Mouse (Mus musculus) CH12.LX (cell line): ENCODE data around the gene Iqcj. TPM values are rescaled to one million over a fixed set of nuclear protein-coding genes. Genes with fewer than 3 reads are reported as not detected.

ENCODE experiments used
- DNase-seq: peaks from one replicate; pipeline ENCODE4 v3.0.0-alpha.2; 2013; ENCODE audit errors: extremely low read depth
- H3K27ac ChIP-seq: 2 replicates; pipeline ENCODE4 v1.5.1; 2012; ENCODE audit warnings: low read depth, mild to moderate bottlenecking, control low read depth, moderate library complexity; ENCODE audit not compliant: insufficient read depth
- H3K27me3 ChIP-seq: replicated peaks from 2 replicates; pipeline ENCODE3; 2012; ENCODE audit warnings: inconsistent platforms
- H3K36me3 ChIP-seq, 2 experiments: replicated peaks in 1 of 2; 2 replicates each; pipeline versions ENCODE3 to v1.6.1; 2012; ENCODE audit warnings: inconsistent platforms in 1 of 2, low read length in 1 of 2, mild to moderate bottlenecking in 1 of 2, mixed read lengths in 1 of 2, moderate library complexity in 1 of 2; ENCODE audit not compliant: control insufficient read depth in 1 of 2, insufficient read depth in 1 of 2
- H3K4me1 ChIP-seq, 2 experiments: 2 replicates each; pipeline ENCODE4 v1.6.1; 2012; ENCODE audit warnings: inconsistent platforms in 1 of 2, moderate library complexity in 1 of 2; ENCODE audit not compliant: insufficient read depth in 2 of 2, control insufficient read depth in 1 of 2
- H3K4me2 ChIP-seq: 2 replicates; pipeline ENCODE4 v1.6.1; 2012; ENCODE audit warnings: low read depth, mild to moderate bottlenecking, control low read depth; ENCODE audit not compliant: poor library complexity, insufficient read depth, severe bottlenecking
- H3K4me3 ChIP-seq, 3 experiments: fragments of 150-350 bp in 1 of 3; sonication (generic) in 1 of 3; replicated peaks in 1 of 3; 2 replicates each; pipeline versions ENCODE3 to v1.5.1; 2011 to 2012; ENCODE audit warnings: low read depth in 2 of 3, low read length in 2 of 3, mild to moderate bottlenecking in 2 of 3, moderate library complexity in 2 of 3, control low read depth in 1 of 3, improper control_type of control experiment in 1 of 3, inconsistent platforms in 1 of 3, mixed read lengths in 1 of 3; ENCODE audit not compliant: poor library complexity in 1 of 3
- H3K79me2 ChIP-seq: replicated peaks from 2 replicates; pipeline ENCODE4 v1.6.1; 2012; ENCODE audit warnings: mild to moderate bottlenecking, moderate library complexity; ENCODE audit not compliant: control insufficient read depth, poor library complexity, insufficient read depth, severe bottlenecking; ENCODE audit errors: extremely low read depth
- H3K9ac ChIP-seq: 2 replicates; pipeline ENCODE4 v1.6.1; 2012; ENCODE audit warnings: low read depth, mild to moderate bottlenecking, control low read depth, moderate library complexity; ENCODE audit not compliant: insufficient read depth
- H3K9me3 ChIP-seq: replicated peaks from 2 replicates; pipeline ENCODE3; 2012; ENCODE audit warnings: low read length, inconsistent platforms, mixed read lengths
- CHD1 ChIP-seq: IDR thresholded peaks from 2 replicates; pipeline ENCODE4 v1.6.1; 2012; ENCODE audit warnings: low read depth, low read length, improper control_type of control experiment, inconsistent platforms
- CHD2 ChIP-seq: IDR thresholded peaks from 2 replicates; pipeline ENCODE4 v1.6.1; 2011; ENCODE audit warnings: low read length, improper control_type of control experiment
- CTCF ChIP-seq, 2 experiments: IDR thresholded peaks in 1 of 2; conservative IDR thresholded peaks in 1 of 2; 2 replicates each; pipeline ENCODE4 v1.5.1; 2011 to 2012; ENCODE audit warnings: low read depth in 2 of 2, low read length in 2 of 2, improper control_type of control experiment in 1 of 2, inconsistent platforms in 1 of 2, mild to moderate bottlenecking in 1 of 2, moderate library complexity in 1 of 2
- ELF1 ChIP-seq: IDR thresholded peaks from 2 replicates; pipeline ENCODE4 v1.6.1; 2014; ENCODE audit warnings: low read depth, mild to moderate bottlenecking, inconsistent platforms, low read length, improper control_type of control experiment
- EP300 ChIP-seq: IDR thresholded peaks from 2 replicates; pipeline ENCODE4 v1.6.1; 2011; ENCODE audit warnings: low read length, improper control_type of control experiment
- ETS1 ChIP-seq: conservative IDR thresholded peaks from 2 replicates; pipeline ENCODE4 v1.6.1; 2012; ENCODE audit warnings: low read depth, mild to moderate bottlenecking, inconsistent platforms, low read length, improper control_type of control experiment, moderate library complexity
- GABPA ChIP-seq: IDR thresholded peaks from 2 replicates; pipeline ENCODE4 v1.6.1; 2012; ENCODE audit warnings: low read depth, low read length, improper control_type of control experiment, inconsistent platforms; ENCODE audit not compliant: insufficient replicate concordance
- HCFC1 ChIP-seq: IDR thresholded peaks from 2 replicates; pipeline ENCODE4 v1.6.1; 2012; ENCODE audit warnings: low read depth, mild to moderate bottlenecking, inconsistent platforms, low read length, improper control_type of control experiment
- JUN ChIP-seq: IDR thresholded peaks from 2 replicates; pipeline ENCODE4 v1.6.1; 2011; ENCODE audit warnings: low read depth, mild to moderate bottlenecking, low read length, improper control_type of control experiment, moderate library complexity; ENCODE audit not compliant: insufficient read depth
- JUND ChIP-seq: conservative IDR thresholded peaks from 2 replicates; pipeline ENCODE4 v1.6.1; 2011; ENCODE audit warnings: low read depth, low read length, improper control_type of control experiment
- KAT2A ChIP-seq: IDR thresholded peaks from 2 replicates; pipeline ENCODE4 v1.6.1; 2012; ENCODE audit warnings: low read length, improper control_type of control experiment, inconsistent platforms; ENCODE audit not compliant: insufficient replicate concordance
- MAFK ChIP-seq: IDR thresholded peaks from 2 replicates; pipeline ENCODE4 v1.6.1; 2011; ENCODE audit warnings: low read length, improper control_type of control experiment; ENCODE audit not compliant: insufficient replicate concordance
- MEF2A ChIP-seq: IDR thresholded peaks from 2 replicates; pipeline ENCODE4 v1.6.1; 2014; ENCODE audit warnings: low read depth, mild to moderate bottlenecking, inconsistent platforms, low read length, improper control_type of control experiment, borderline replicate concordance
- MXI1 ChIP-seq: IDR thresholded peaks from 2 replicates; pipeline ENCODE4 v1.6.1; 2011; ENCODE audit warnings: mild to moderate bottlenecking, low read depth, low read length, improper control_type of control experiment
- PAX5 ChIP-seq: IDR thresholded peaks from 2 replicates; pipeline ENCODE4 v1.6.1; 2012; ENCODE audit warnings: low read length, inconsistent platforms, mixed read lengths
- RCOR1 ChIP-seq: conservative IDR thresholded peaks from 2 replicates; pipeline ENCODE4 v1.6.1; 2012; ENCODE audit warnings: low read depth, mild to moderate bottlenecking, inconsistent platforms, low read length, improper control_type of control experiment
- SIN3A ChIP-seq: IDR thresholded peaks from 2 replicates; pipeline ENCODE4 v1.6.1; 2012; ENCODE audit warnings: low read length, improper control_type of control experiment, inconsistent platforms
- SMC3 ChIP-seq: IDR thresholded peaks from 2 replicates; pipeline ENCODE4 v1.6.1; 2011; ENCODE audit warnings: low read depth, low read length, improper control_type of control experiment
- TBP ChIP-seq: conservative IDR thresholded peaks from 2 replicates; pipeline ENCODE4 v1.6.1; 2011; ENCODE audit warnings: low read depth, low read length, improper control_type of control experiment
- UBTF ChIP-seq: IDR thresholded peaks from 2 replicates; pipeline ENCODE4 v1.6.1; 2012; ENCODE audit warnings: low read depth, mild to moderate bottlenecking, inconsistent platforms, low read length, improper control_type of control experiment, moderate library complexity
- USF1 ChIP-seq: IDR thresholded peaks from 2 replicates; pipeline ENCODE4 v1.6.1; 2014; ENCODE audit warnings: low read depth, mild to moderate bottlenecking, inconsistent platforms, low read length, improper control_type of control experiment
- USF2 ChIP-seq: conservative IDR thresholded peaks from 2 replicates; pipeline ENCODE4 v1.6.1; 2011; ENCODE audit warnings: low read depth, low read length, improper control_type of control experiment
- ZKSCAN1 ChIP-seq: IDR thresholded peaks from 2 replicates; pipeline ENCODE4 v1.6.1; 2012; ENCODE audit warnings: low read depth, inconsistent platforms, low read length, improper control_type of control experiment, borderline replicate concordance
- ZMIZ1 ChIP-seq: IDR thresholded peaks from 2 replicates; pipeline ENCODE4 v1.6.1; 2012; ENCODE audit warnings: low read depth, mild to moderate bottlenecking, inconsistent platforms, low read length, improper control_type of control experiment
- dilution Hi-C: fragments of 300-500 bp; cut with MboI; formaldehyde crosslinking; loops from 2 replicates; pipeline ENCODE4 v1.14.3; 2020; ENCODE audit warnings: low sequenced_read_pairs; ENCODE audit not compliant: extremely low pct_unique_long_range_greater_than_20kb, extremely low pct_ligation_motif_present
- in situ Hi-C: fragments of 300-500 bp; cut with MboI; formaldehyde crosslinking; loops from 3 replicates; pipeline ENCODE4 v1.14.3; 2019; ENCODE audit warnings: low sequenced_read_pairs, low pct_ligation_motif_present, low pct_unique_long_range_greater_than_20kb, mixed read lengths
- polyA plus RNA-seq: library from polyadenylated mRNA; unstranded; fragments of >175 nt; gene quantifications from 2 replicates; pipeline ENCODE4 v1.2.1, GENCODE M21; 2012; ENCODE audit warnings: low read depth; ENCODE audit not compliant: insufficient read length
- total RNA-seq, 2 experiments: library from RNA; depleted of rRNA; stranded (reverse); fragments of 300-350 nt in 1 of 2; fragments of >200 nt in 1 of 2; gene quantifications; 2 replicates each; pipeline ENCODE4 v1.2.3; 2012 to 2014

Gene Iqcj
- total and polyA plus RNA-seq, 3 experiments = 0.47 TPM; not detected in 2

- Histone ChIP-seq H3K27me3 (no peaks in the 10 kb centered on the region), H3K4me1 (no peaks in the 10 kb centered on the region), H3K9me3 (no peaks in the 10 kb centered on the region), H3K36me3 (no peaks in the 10 kb centered on the region), H3K9ac (no peak overlapping the region), H3K4me2 (no peak overlapping the region), H3K4me3 (no peak overlapping the region), H3K27ac (no peak overlapping the region), H3K79me2 (no peaks in the 10 kb centered on the region)
- no peak for DNase-seq
- in situ Hi-C loops = no loop called here
- dilution Hi-C loops = no loop called here
- no peak for TF ChIP-seq KAT2A
- no peak for TF ChIP-seq USF1
- no peak for TF ChIP-seq ZKSCAN1
- TF ChIP-seq EP300 = no peak
- TF ChIP-seq CHD1 = no peak
- TF ChIP-seq CHD2 = no peak
- TF ChIP-seq UBTF = no peak
- TF ChIP-seq JUND = no peak
- TF ChIP-seq GABPA = no peak
- no peak for TF ChIP-seq ZMIZ1
- TF ChIP-seq ELF1 = no peak
- no peak for TF ChIP-seq PAX5
- TF ChIP-seq USF2 = no peak
- TF ChIP-seq RCOR1 = no peak
- no peak for TF ChIP-seq SMC3
- no peak for TF ChIP-seq JUN
- no peak for TF ChIP-seq ETS1
Observed at GRCm38 (mm10) chr3:67886176-67886575, 5.8 kb upstream of the Iqcj start.

GRCm38 (mm10) chr3:67887251-67887650, 4.8 kb upstream of the Iqcj start:
- H3K9me3 ChIP-seq = no peaks in the 10 kb centered on the region
- TF ChIP-seq MXI1 (no peak), MAFK (no peak), CTCF (conservative IDR thresholded peaks at IDR 0.05 in 1 of 2, IDR thresholded peaks at IDR 0.05 in 1 of 2; ENCODE audit: low read depth in 2 of 2, low read length in 2 of 2) (no peak), ZKSCAN1 (no peak), TBP (no peak), JUN (no peak), SIN3A (no peak), GABPA (no peak), HCFC1 (no peak), MEF2A (no peak), ZMIZ1 (no peak)
- in situ Hi-C loops (no loop called here), dilution Hi-C loops (no loop called here)
- H3K27ac ChIP-seq = no peak overlapping the region
- no peaks in the 10 kb centered on the region for H3K36me3 ChIP-seq
- H3K4me2 ChIP-seq = no peak overlapping the region
- H3K9ac ChIP-seq = no peak overlapping the region
- no peak overlapping the region for H3K4me3 ChIP-seq
- DNase-seq = no peak
- H3K27me3 ChIP-seq = no peaks in the 10 kb centered on the region
- no peaks in the 10 kb centered on the region for H3K4me1 ChIP-seq
- no peaks in the 10 kb centered on the region for H3K79me2 ChIP-seq
